Mouse (Mus musculus): ENCODE results near the gene Vmn2r73.

Gene Vmn2r73

DNA sequence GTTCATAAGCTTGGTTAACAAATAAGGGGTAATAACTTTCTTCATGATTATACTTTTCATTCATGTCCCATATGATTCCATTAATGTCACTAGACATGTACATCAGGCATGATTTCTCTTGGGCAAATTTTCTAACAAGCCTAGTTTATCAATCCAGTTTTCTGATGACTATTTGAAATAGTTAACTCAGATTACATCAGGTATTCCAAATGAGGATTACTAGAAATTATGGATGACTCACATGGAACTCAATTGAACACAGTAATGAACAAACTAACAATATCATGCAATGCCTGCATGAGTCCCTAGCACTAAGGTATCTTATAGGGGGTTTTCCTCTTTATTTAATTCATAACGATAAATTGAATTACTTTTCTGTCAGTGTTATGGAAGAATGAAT, at the start of gene Vmn2r73:
Gene Vmn2r73, minus strand, starts transcription at position 101 of the 400 bp plus-strand sequence.
- no peak for DNase-seq

DNA sequence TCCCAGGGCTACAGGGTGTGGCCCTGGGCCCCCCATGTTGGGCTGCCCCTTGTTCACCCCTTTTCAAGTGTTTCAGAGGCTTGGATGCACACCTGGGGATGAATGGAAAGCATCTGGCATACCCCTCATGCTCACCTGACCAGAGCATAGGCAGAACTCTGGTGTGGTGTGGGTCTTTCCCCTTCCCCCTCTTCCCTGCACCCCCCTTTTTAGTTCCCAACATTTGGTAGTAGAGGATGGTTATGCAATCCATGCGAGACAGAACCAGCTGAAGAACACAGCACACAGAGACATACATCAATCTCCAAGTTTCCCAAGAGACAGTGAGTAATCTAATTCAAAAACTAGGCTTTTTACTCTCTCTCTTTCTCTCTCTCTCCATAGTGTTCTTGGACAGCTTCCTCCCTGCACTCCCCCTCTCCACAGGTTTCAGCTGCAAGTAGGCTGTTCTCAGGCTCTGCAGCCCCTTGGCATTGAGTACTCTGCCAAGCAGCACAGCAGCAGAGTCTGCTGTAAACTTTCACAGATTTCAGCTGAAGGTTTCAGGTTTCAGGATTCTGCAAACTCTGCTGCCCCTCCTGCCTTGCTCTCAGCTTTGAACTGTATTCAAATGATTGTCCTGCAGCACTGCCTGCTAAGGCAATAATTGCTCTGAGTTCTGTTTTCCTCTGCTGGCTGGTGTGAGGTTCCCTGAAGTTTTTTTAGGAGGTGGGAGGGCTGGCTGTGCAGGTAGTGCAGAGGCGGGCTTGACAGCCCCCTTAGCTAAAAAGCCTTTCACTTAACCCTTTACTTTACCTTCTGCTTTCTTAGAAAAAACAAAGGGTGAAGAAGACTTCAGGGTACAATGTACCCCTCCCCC, 35.7 kb downstream of the Vmn2r73 start:
- DNase-seq, result no peak

DNA sequence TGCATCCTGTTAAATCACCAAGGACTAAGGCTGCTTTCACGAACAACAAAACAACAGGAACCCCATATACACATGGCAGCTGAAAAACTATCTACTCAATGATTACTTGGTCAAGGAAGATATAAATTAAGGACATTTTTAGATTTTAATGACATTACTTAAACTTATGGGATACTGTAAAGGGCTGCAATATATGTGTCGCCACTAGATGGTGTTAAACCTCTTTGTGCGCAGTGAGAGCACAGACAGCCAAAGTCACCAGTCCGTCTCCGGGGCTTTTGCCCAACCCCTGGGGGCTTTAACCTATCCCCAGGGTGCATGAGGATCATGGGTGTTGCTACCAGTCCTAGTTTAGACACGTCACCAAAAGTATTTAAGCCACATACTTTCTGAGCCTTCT, 58.0 kb downstream of the Vmn2r73 start:
- peak; percentile 5 for DNase-seq
